Mouse (Mus musculus) mammary gland, adult 2 months (tissue): Measurements from ENCODE around the gene Tnfaip3. TPM values are rescaled to one million over a fixed set of nuclear protein-coding genes. Genes with fewer than 3 reads are reported as not detected.

Experiments used
- polyA plus RNA-seq: library from polyadenylated mRNA; depleted of rRNA; stranded (reverse); fragments of >200 nt; gene quantifications from 2 replicates; pipeline ENCODE4 v1.2.3, GENCODE M21; 2012; ENCODE audit warnings: low replicate concordance; rRNA removed

The Tnfaip3 gene
- polyA plus RNA-seq, result 8.0 and 9.4 TPM in 2 replicates

GRCm38 (mm10) chr10:19015257-19015862 lies at the start of gene Tnfaip3:
Gene Tnfaip3, minus strand, starts transcription at chr10:19015657.

Other genes with a start within 250 kb of the Tnfaip3 start
- gene Gm4922, start 228.9 kb downstream of the Tnfaip3 start, polyA plus RNA-seq, result not detected in 2 replicates
- gene Perp, start 170.6 kb downstream of the Tnfaip3 start, polyA plus RNA-seq, result 43.4 and 70.4 TPM in 2 replicates